Mouse (Mus musculus) testis, adult 2 months (tissue): ENCODE data around the gene Alk.

ENCODE experiments used
- CTCF ChIP-seq: fragments of 200-500 bp; IDR thresholded peaks from 2 replicates; pipeline ENCODE4 v1.5.1; 2012; ENCODE audit warnings: low read depth, mild to moderate bottlenecking, inconsistent platforms, low read length, moderate library complexity; ENCODE audit not compliant: control insufficient read depth, insufficient read depth, insufficient replicate concordance
- POLR2A ChIP-seq: fragments of 200-500 bp; IDR thresholded peaks from 2 replicates; pipeline ENCODE4 v1.6.1; 2012; ENCODE audit warnings: low read depth, mild to moderate bottlenecking, inconsistent platforms, low read length, moderate library complexity; ENCODE audit not compliant: control insufficient read depth

DNA sequence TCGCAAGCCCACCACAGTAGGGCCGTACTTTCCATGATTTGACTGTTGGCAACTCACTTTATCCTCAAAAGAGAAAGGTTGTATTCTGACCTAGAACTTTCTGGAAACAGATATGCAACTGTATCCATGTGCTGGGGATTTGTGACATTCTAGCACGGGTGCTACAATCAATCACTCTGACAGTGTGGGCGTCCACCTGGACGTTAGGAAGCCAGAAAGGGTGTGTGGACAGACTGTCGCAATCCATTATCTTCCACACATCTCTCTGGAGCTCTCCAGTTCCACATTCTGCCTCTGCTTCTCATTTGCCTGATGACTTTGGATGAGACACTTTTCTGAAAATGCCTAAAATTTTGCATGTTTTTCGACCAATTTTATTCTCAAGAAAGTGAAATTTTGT, 545.1 kb downstream of the Alk start:
- TF ChIP-seq POLR2A: no peak
- TF ChIP-seq CTCF: no peak
